Mouse (Mus musculus): ENCODE data around the gene Prkce. TPM values are rescaled to one million over a fixed set of nuclear protein-coding genes. Genes with fewer than 3 reads are reported as not detected.

The Prkce gene
- polyA plus RNA-seq, 1 experiment: 1.9 TPM

- no peak overlapping the region for H3K4me3 ChIP-seq
- TF ChIP-seq USF1 (IDR thresholded peaks at IDR 0.05; ENCODE audit: low read depth): no peak
- TF ChIP-seq TCF3 (IDR thresholded peaks at IDR 0.05; ENCODE audit: insufficient read length, low read depth): no peak
- TF ChIP-seq CEBPB (IDR thresholded peaks at IDR 0.05; ENCODE audit: insufficient read depth, poor library complexity, severe bottlenecking): no peak
- TF ChIP-seq TCF12 (IDR thresholded peaks at IDR 0.05; ENCODE audit: insufficient read depth, poor library complexity, severe bottlenecking): no peak
- TF ChIP-seq MAX (IDR thresholded peaks at IDR 0.05; ENCODE audit: low read depth): no peak
- no peak for TF ChIP-seq REST (IDR thresholded peaks at IDR 0.05; ENCODE audit: insufficient read depth, insufficient read length)
- TF ChIP-seq MYOG (IDR thresholded peaks at IDR 0.05; ENCODE audit: control insufficient read depth in 1 of 3, insufficient read depth in 1 of 3, insufficient read length in 2 of 3, low read depth in 2 of 3): no peak
- TF ChIP-seq MYOD1 (IDR thresholded peaks at IDR 0.05; ENCODE audit: control insufficient read depth in 1 of 3, insufficient read length in 2 of 3, low read depth in 2 of 3): no peak
- no peak for TF ChIP-seq POLR2AphosphoS2 (IDR thresholded peaks at IDR 0.05; ENCODE audit: insufficient read length, low read depth)
- TF ChIP-seq POLR2A (IDR thresholded peaks at IDR 0.05; ENCODE audit: insufficient read length, low read depth): no peak
- TF ChIP-seq SRF (IDR thresholded peaks at IDR 0.05; ENCODE audit: control insufficient read depth, insufficient read length, low read depth): no peak
- TF ChIP-seq E2F4 (IDR thresholded peaks at IDR 0.05; ENCODE audit: insufficient read depth): no peak
- peak overlapping the region; percentile 44 for H3K4me2 ChIP-seq (ENCODE audit: low read depth)
These were observed 183.7 kb downstream of the Prkce start for GRCm38 (mm10) chr17:86351282-86351681.

GRCm38 (mm10) chr17:86352247-86353037, 184.9 kb downstream of the Prkce start:
- Histone ChIP-seq H3K36me3 (ENCODE audit: control insufficient read depth, insufficient read depth) (no peaks in the 10 kb centered on the region), H3K4me3 (no peak overlapping the region), H3K79me2 (ENCODE audit: control insufficient read depth, insufficient read depth) (no peaks in the 10 kb centered on the region), H3ac (ENCODE audit: control insufficient read depth, insufficient read length) (no peak overlapping the region), H3K27me3 (ENCODE audit: control insufficient read depth, insufficient read depth, insufficient read length) (no peaks in the 10 kb centered on the region), H3K4me2 (ENCODE audit: low read depth) (no peak overlapping the region)
- TF ChIP-seq E2F4 (IDR thresholded peaks at IDR 0.05; ENCODE audit: insufficient read depth) (no peak), MAX (IDR thresholded peaks at IDR 0.05; ENCODE audit: low read depth) (no peak), TCF12 (IDR thresholded peaks at IDR 0.05; ENCODE audit: insufficient read depth, poor library complexity, severe bottlenecking) (no peak), USF1 (IDR thresholded peaks at IDR 0.05; ENCODE audit: low read depth) (no peak), POLR2A (IDR thresholded peaks at IDR 0.05; ENCODE audit: insufficient read length, low read depth) (no peak), REST (IDR thresholded peaks at IDR 0.05; ENCODE audit: insufficient read depth, insufficient read length) (no peak), SRF (IDR thresholded peaks at IDR 0.05; ENCODE audit: control insufficient read depth, insufficient read length, low read depth) (no peak), CEBPB (IDR thresholded peaks at IDR 0.05; ENCODE audit: insufficient read depth, poor library complexity, severe bottlenecking) (no peak), POLR2AphosphoS2 (IDR thresholded peaks at IDR 0.05; ENCODE audit: insufficient read length, low read depth) (no peak), MYOG (IDR thresholded peaks at IDR 0.05; ENCODE audit: control insufficient read depth in 1 of 3, insufficient read depth in 1 of 3, insufficient read length in 2 of 3, low read depth in 2 of 3) (no peak)

More at GRCm38 (mm10) chr17:86351282-86351681, 183.7 kb downstream of the Prkce start:
- Histone ChIP-seq H3K79me2 (ENCODE audit: control insufficient read depth, insufficient read depth) (no peaks in the 10 kb centered on the region), H3K27me3 (ENCODE audit: control insufficient read depth, insufficient read depth, insufficient read length) (no peaks in the 10 kb centered on the region), H3ac (ENCODE audit: control insufficient read depth, insufficient read length) (no peak overlapping the region), H3K36me3 (ENCODE audit: control insufficient read depth, insufficient read depth) (no peaks in the 10 kb centered on the region)

- Histone ChIP-seq H3K27me3 (ENCODE audit: control insufficient read depth, insufficient read depth, insufficient read length) (no peaks in the 10 kb centered on the region), H3K4me2 (ENCODE audit: low read depth) (no peak overlapping the region), H3K36me3 (ENCODE audit: control insufficient read depth, insufficient read depth) (no peaks in the 10 kb centered on the region), H3K4me3 (no peak overlapping the region), H3ac (ENCODE audit: control insufficient read depth, insufficient read length) (no peak overlapping the region), H3K79me2 (ENCODE audit: control insufficient read depth, insufficient read depth) (no peaks in the 10 kb centered on the region)
- TF ChIP-seq USF1 (IDR thresholded peaks at IDR 0.05; ENCODE audit: low read depth) (no peak), POLR2AphosphoS2 (IDR thresholded peaks at IDR 0.05; ENCODE audit: insufficient read length, low read depth) (no peak), POLR2A (IDR thresholded peaks at IDR 0.05; ENCODE audit: insufficient read length, low read depth) (no peak), MYOG (IDR thresholded peaks at IDR 0.05; ENCODE audit: control insufficient read depth in 1 of 3, insufficient read depth in 1 of 3, insufficient read length in 2 of 3, low read depth in 2 of 3) (no peak), MYOD1 (IDR thresholded peaks at IDR 0.05; ENCODE audit: control insufficient read depth in 1 of 3, insufficient read length in 2 of 3, low read depth in 2 of 3) (no peak), E2F4 (IDR thresholded peaks at IDR 0.05; ENCODE audit: insufficient read depth) (no peak), TCF12 (IDR thresholded peaks at IDR 0.05; ENCODE audit: insufficient read depth, poor library complexity, severe bottlenecking) (no peak), SRF (IDR thresholded peaks at IDR 0.05; ENCODE audit: control insufficient read depth, insufficient read length, low read depth) (no peak), TCF3 (IDR thresholded peaks at IDR 0.05; ENCODE audit: insufficient read length, low read depth) (no peak), REST (IDR thresholded peaks at IDR 0.05; ENCODE audit: insufficient read depth, insufficient read length) (no peak), MAX (IDR thresholded peaks at IDR 0.05; ENCODE audit: low read depth) (no peak), CEBPB (IDR thresholded peaks at IDR 0.05; ENCODE audit: insufficient read depth, poor library complexity, severe bottlenecking) (no peak)
These were observed 186.1 kb downstream of the Prkce start for GRCm38 (mm10) chr17:86353679-86354078.

GRCm38 (mm10) chr17:86354101-86354500, 186.5 kb downstream of the Prkce start:
- Histone ChIP-seq H3K27me3 (ENCODE audit: control insufficient read depth, insufficient read depth, insufficient read length) (no peaks in the 10 kb centered on the region), H3K36me3 (ENCODE audit: control insufficient read depth, insufficient read depth) (no peaks in the 10 kb centered on the region), H3ac (ENCODE audit: control insufficient read depth, insufficient read length) (no peak overlapping the region), H3K4me3 (no peak overlapping the region), H3K4me2 (ENCODE audit: low read depth) (no peak overlapping the region), H3K79me2 (ENCODE audit: control insufficient read depth, insufficient read depth) (no peaks in the 10 kb centered on the region)
- TF ChIP-seq SRF (IDR thresholded peaks at IDR 0.05; ENCODE audit: control insufficient read depth, insufficient read length, low read depth): no peak
- TF ChIP-seq REST (IDR thresholded peaks at IDR 0.05; ENCODE audit: insufficient read depth, insufficient read length): no peak
- TF ChIP-seq POLR2A (IDR thresholded peaks at IDR 0.05; ENCODE audit: insufficient read length, low read depth): no peak
- TF ChIP-seq TCF3 (IDR thresholded peaks at IDR 0.05; ENCODE audit: insufficient read length, low read depth): no peak
